Mouse (Mus musculus): ENCODE measurements at regions not wholly inside any gene's neighbourhood (a gene's known extent, or its start where the extent isn't known, plus 50 kb on each side); places are given as distances from the start of the nearest gene placed in this dataset.

GRCm38 (mm10) chr3:62945356-62945755 lies 296.0 kb upstream of the Mme start:
- TF ChIP-seq CTCF (IDR thresholded peaks at IDR 0.05; ENCODE audit: low read depth, low read length) (no peak), POLR2AphosphoS5 (IDR thresholded peaks at IDR 0.05; ENCODE audit: insufficient replicate concordance, low read depth, low read length) (no peak), GATA1 (IDR thresholded peaks at IDR 0.05; ENCODE audit: borderline replicate concordance, low read length) (no peak)

Data from G1E (cell line).